Mouse (Mus musculus) MEL (cell line): Measurements from ENCODE around the gene Gpcpd1. TPM values are rescaled to one million over a fixed set of nuclear protein-coding genes. Genes with fewer than 3 reads are reported as not detected.

Source experiments
- DNase-seq: peaks from one replicate; pipeline ENCODE4 v3.0.0; 2011; ENCODE audit warnings: low read depth, low spot score
- H3K27ac ChIP-seq: 2 replicates; pipeline ENCODE4 v1.5.1; 2012; ENCODE audit warnings: low read depth, mild to moderate bottlenecking, control low read depth, low read length, moderate library complexity; ENCODE audit not compliant: control insufficient read depth
- H3K27me3 ChIP-seq, 2 experiments: fragments of 150-350 bp in 1 of 2; sonication (generic) in 1 of 2; 2 replicates each; pipeline ENCODE4 v1.6.1; 2012; ENCODE audit warnings: low read length in 2 of 2, mild to moderate bottlenecking in 2 of 2, improper control_type of control experiment in 1 of 2, moderate library complexity in 1 of 2; ENCODE audit not compliant: insufficient read depth in 2 of 2, control insufficient read depth in 1 of 2
- H3K36me3 ChIP-seq, 2 experiments: 2 replicates each; pipeline ENCODE4 v1.6.1; 2012 to 2014; ENCODE audit warnings: low read length in 2 of 2, improper control_type of control experiment in 1 of 2, inconsistent platforms in 1 of 2, mild to moderate bottlenecking in 1 of 2; ENCODE audit not compliant: insufficient read depth in 2 of 2, control insufficient read depth in 1 of 2
- H3K4me1 ChIP-seq, 2 experiments: fragments of 150-350 bp in 1 of 2; sonication (generic) in 1 of 2; 2 replicates each; pipeline ENCODE4 v1.6.1; 2012; ENCODE audit warnings: low read length in 2 of 2, improper control_type of control experiment in 1 of 2, mild to moderate bottlenecking in 1 of 2; ENCODE audit not compliant: insufficient read depth in 2 of 2, control insufficient read depth in 1 of 2
- H3K4me3 ChIP-seq, 2 experiments: fragments of 150-350 bp in 1 of 2; sonication (generic) in 1 of 2; 2 replicates each; pipeline ENCODE4 v1.5.1; 2012; ENCODE audit warnings: low read depth in 2 of 2, low read length in 2 of 2, mild to moderate bottlenecking in 2 of 2, moderate library complexity in 2 of 2, control low read depth in 1 of 2, improper control_type of control experiment in 1 of 2; ENCODE audit not compliant: control insufficient read depth in 1 of 2, insufficient read depth in 1 of 2
- H3K79me2 ChIP-seq: 2 replicates; pipeline ENCODE4 v1.6.1; 2012; ENCODE audit warnings: mild to moderate bottlenecking, low read length, moderate library complexity; ENCODE audit not compliant: control insufficient read depth, poor library complexity, insufficient read depth
- H3K9ac ChIP-seq: 2 replicates; pipeline ENCODE4 v1.6.1; 2012; ENCODE audit warnings: low read depth, mild to moderate bottlenecking, control low read depth, low read length, moderate library complexity; ENCODE audit not compliant: control insufficient read depth, poor library complexity, severe bottlenecking
- H3K9me3 ChIP-seq: fragments of 150-350 bp; sonication (generic); replicated peaks from 2 replicates; pipeline ENCODE4 v1.6.1; 2012; ENCODE audit warnings: mild to moderate bottlenecking, low read length, improper control_type of control experiment, moderate library complexity; ENCODE audit not compliant: insufficient read depth
- BHLHE40 ChIP-seq: IDR thresholded peaks from 2 replicates; pipeline ENCODE4 v1.6.1; 2012; ENCODE audit warnings: low read depth, mild to moderate bottlenecking, inconsistent platforms, low read length, improper control_type of control experiment, borderline replicate concordance
- CHD2 ChIP-seq: IDR thresholded peaks from 2 replicates; pipeline ENCODE4 v1.6.1; 2011; ENCODE audit warnings: low read length, improper control_type of control experiment
- CTCF ChIP-seq, 3 experiments: IDR thresholded peaks in 2 of 3; conservative IDR thresholded peaks in 1 of 3; 2 replicates each; pipeline ENCODE4 v1.5.1; 2011 to 2012; ENCODE audit warnings: low read length in 3 of 3, low read depth in 2 of 3, mild to moderate bottlenecking in 2 of 3, improper control_type of control experiment in 1 of 3, inconsistent platforms in 1 of 3, mixed read lengths in 1 of 3, moderate library complexity in 1 of 3; ENCODE audit not compliant: control insufficient read depth in 1 of 3, insufficient read depth in 1 of 3, poor library complexity in 1 of 3, severe bottlenecking in 1 of 3
- E2F4 ChIP-seq: IDR thresholded peaks from 2 replicates; pipeline ENCODE4 v1.6.1; 2011; ENCODE audit warnings: low read depth, low read length, improper control_type of control experiment, borderline replicate concordance
- ELF1 ChIP-seq: IDR thresholded peaks from 2 replicates; pipeline ENCODE4 v1.6.1; 2014; ENCODE audit warnings: low read depth, mild to moderate bottlenecking, inconsistent platforms, low read length, improper control_type of control experiment, moderate library complexity
- ETS1 ChIP-seq: IDR thresholded peaks from 2 replicates; pipeline ENCODE4 v1.6.1; 2012; ENCODE audit warnings: low read depth, mild to moderate bottlenecking, inconsistent platforms, low read length, improper control_type of control experiment, moderate library complexity
- GATA1 ChIP-seq: IDR thresholded peaks from 2 replicates; pipeline ENCODE4 v1.6.1; 2011; ENCODE audit warnings: low read depth, low read length, improper control_type of control experiment
- HCFC1 ChIP-seq: IDR thresholded peaks from 2 replicates; pipeline ENCODE4 v1.6.1; 2012; ENCODE audit warnings: low read depth, mild to moderate bottlenecking, inconsistent platforms, low read length, improper control_type of control experiment, moderate library complexity
- JUND ChIP-seq: IDR thresholded peaks from 2 replicates; pipeline ENCODE4 v1.6.1; 2011; ENCODE audit warnings: low read depth, mild to moderate bottlenecking, improper control_type of control experiment, low read length
- MAFK ChIP-seq: IDR thresholded peaks from 2 replicates; pipeline ENCODE4 v1.6.1; 2011; ENCODE audit warnings: low read depth, mild to moderate bottlenecking, low read length, improper control_type of control experiment, borderline replicate concordance
- MAX ChIP-seq: IDR thresholded peaks from 2 replicates; pipeline ENCODE4 v1.6.1; 2011; ENCODE audit warnings: low read length, improper control_type of control experiment
- MAZ ChIP-seq: IDR thresholded peaks from 2 replicates; pipeline ENCODE4 v1.6.1; 2012; ENCODE audit warnings: low read depth, mild to moderate bottlenecking, inconsistent platforms, low read length, improper control_type of control experiment
- MXI1 ChIP-seq: IDR thresholded peaks from 2 replicates; pipeline ENCODE4 v1.6.1; 2011; ENCODE audit warnings: mild to moderate bottlenecking, low read depth, low read length, improper control_type of control experiment
- MYB ChIP-seq: IDR thresholded peaks from 2 replicates; pipeline ENCODE4 v1.6.1; 2011; ENCODE audit warnings: mild to moderate bottlenecking, low read depth, low read length, improper control_type of control experiment
- MYC ChIP-seq: IDR thresholded peaks from 2 replicates; pipeline ENCODE4 v1.6.1; 2011; ENCODE audit warnings: low read depth, mild to moderate bottlenecking, low read length, improper control_type of control experiment, moderate library complexity
- NELFE ChIP-seq: IDR thresholded peaks from 2 replicates; pipeline ENCODE4 v1.6.1; 2011; ENCODE audit warnings: low read depth, low read length, improper control_type of control experiment
- NRF1 ChIP-seq: IDR thresholded peaks from 2 replicates; pipeline ENCODE4 v1.6.1; 2014; ENCODE audit warnings: low read depth, mild to moderate bottlenecking, inconsistent platforms, low read length, improper control_type of control experiment, moderate library complexity; ENCODE audit not compliant: poor library complexity, insufficient read depth, severe bottlenecking
- POLR2A ChIP-seq, 2 experiments: IDR thresholded peaks; 2 replicates each; pipeline ENCODE4 v1.6.1; 2011 to 2012; ENCODE audit warnings: low read length in 2 of 2, mild to moderate bottlenecking in 2 of 2, control low read depth in 1 of 2, improper control_type of control experiment in 1 of 2, low read depth in 1 of 2, moderate library complexity in 1 of 2; ENCODE audit not compliant: control insufficient read depth in 1 of 2, insufficient read depth in 1 of 2, poor library complexity in 1 of 2
- POLR2AphosphoS2 ChIP-seq: IDR thresholded peaks from 2 replicates; pipeline ENCODE4 v1.6.1; 2011; ENCODE audit warnings: low read length, improper control_type of control experiment
- POLR2AphosphoS5 ChIP-seq: IDR thresholded peaks from 2 replicates; pipeline ENCODE4 v1.6.1; 2012; ENCODE audit warnings: low read depth, borderline replicate concordance, mild to moderate bottlenecking, inconsistent platforms, low read length, moderate library complexity, mixed read lengths
- RAD21 ChIP-seq: IDR thresholded peaks from 2 replicates; pipeline ENCODE4 v1.6.1; 2011; ENCODE audit warnings: mild to moderate bottlenecking, low read depth, low read length, improper control_type of control experiment
- RCOR1 ChIP-seq: IDR thresholded peaks from 2 replicates; pipeline ENCODE4 v1.6.1; 2012; ENCODE audit warnings: low read depth, mild to moderate bottlenecking, inconsistent platforms, low read length, improper control_type of control experiment
- SIN3A ChIP-seq: IDR thresholded peaks from 2 replicates; pipeline ENCODE4 v1.6.1; 2012; ENCODE audit warnings: low read length, improper control_type of control experiment, inconsistent platforms
- TAL1 ChIP-seq: IDR thresholded peaks from 2 replicates; pipeline ENCODE4 v1.6.1; 2012; ENCODE audit warnings: mild to moderate bottlenecking, inconsistent platforms, low read length, moderate library complexity, mixed read lengths
- TCF12 ChIP-seq: IDR thresholded peaks from 2 replicates; pipeline ENCODE4 v1.6.1; 2014; ENCODE audit warnings: low read depth, mild to moderate bottlenecking, inconsistent platforms, low read length, improper control_type of control experiment, moderate library complexity
- USF2 ChIP-seq, 2 experiments: IDR thresholded peaks; 2 replicates each; pipeline ENCODE4 v1.6.1; 2011 to 2012; ENCODE audit warnings: improper control_type of control experiment in 2 of 2, low read length in 2 of 2, borderline replicate concordance in 1 of 2, inconsistent platforms in 1 of 2, low read depth in 1 of 2, mild to moderate bottlenecking in 1 of 2; ENCODE audit not compliant: insufficient read depth in 1 of 2
- ZC3H11A ChIP-seq: IDR thresholded peaks from 2 replicates; pipeline ENCODE4 v1.6.1; 2012; ENCODE audit warnings: low read depth, mild to moderate bottlenecking, inconsistent platforms, low read length, improper control_type of control experiment
- ZKSCAN1 ChIP-seq: IDR thresholded peaks from 2 replicates; pipeline ENCODE4 v1.6.1; 2012; ENCODE audit warnings: low read depth, mild to moderate bottlenecking, inconsistent platforms, low read length, improper control_type of control experiment, moderate library complexity
- ZMIZ1 ChIP-seq: IDR thresholded peaks from 2 replicates; pipeline ENCODE4 v1.6.1; 2012; ENCODE audit warnings: low read depth, mild to moderate bottlenecking, inconsistent platforms, low read length, improper control_type of control experiment, moderate library complexity
- ZNF384 ChIP-seq: IDR thresholded peaks from 2 replicates; pipeline ENCODE4 v1.6.1; 2012; ENCODE audit warnings: low read depth, mild to moderate bottlenecking, inconsistent platforms, low read length, improper control_type of control experiment
- polyA plus RNA-seq, 2 experiments: library from polyadenylated mRNA; stranded (reverse) in 1 of 2; unstranded in 1 of 2; fragments of >175 nt in 1 of 2; fragments of >200 nt in 1 of 2; gene quantifications; 2 replicates each; pipeline versions ENCODE4 v1.2.1 to v1.2.4; 2012; ENCODE audit warnings: low replicate concordance in 2 of 2, low read depth in 1 of 2; ENCODE audit not compliant: insufficient read length in 2 of 2, insufficient read depth in 1 of 2, missing spikeins in 1 of 2
- total RNA-seq: library from RNA; depleted of rRNA; stranded (reverse); fragments of 300-350 nt; gene quantifications from 2 replicates; pipeline ENCODE4 v1.2.3, GENCODE M21; 2012

Gene Gpcpd1
- total and polyA plus RNA-seq, 3 experiments, result 2.9 to 4.5 TPM; not detected in 1

- H3K9me3 ChIP-seq, result no peaks in the 10 kb centered on the region
- H3K9ac ChIP-seq, result no peak overlapping the region
- H3K27ac ChIP-seq, result no peak overlapping the region
- 0 out of 4 replicates have a peak, but pooled peaks cover 0 to 1% of the 10 kb centered on the region in 2 experiments for H3K27me3 ChIP-seq
- TF ChIP-seq POLR2A (IDR thresholded peaks at IDR 0.05; ENCODE audit: control insufficient read depth in 1 of 2, insufficient read depth in 1 of 2, low read depth in 1 of 2, low read length in 2 of 2, poor library complexity in 1 of 2), result no peak
- TF ChIP-seq NELFE, result no peak
- no peak for TF ChIP-seq MAFK
- TF ChIP-seq POLR2AphosphoS5, result no peak
- no peak for TF ChIP-seq ZKSCAN1
- no peak for TF ChIP-seq CTCF (IDR thresholded peaks at IDR 0.05 in 2 of 3, conservative IDR thresholded peaks at IDR 0.05 in 1 of 3; ENCODE audit: control insufficient read depth in 1 of 3, insufficient read depth in 1 of 3, low read depth in 2 of 3, low read length in 3 of 3, poor library complexity in 1 of 3, severe bottlenecking in 1 of 3)
- TF ChIP-seq MAZ, result no peak
- TF ChIP-seq RCOR1, result no peak
- no peak for TF ChIP-seq MYC
- no peak for TF ChIP-seq TAL1
- no peak for TF ChIP-seq POLR2AphosphoS2
- no peak for TF ChIP-seq ETS1
- no peak for TF ChIP-seq ELF1
- TF ChIP-seq ZNF384, result no peak
- TF ChIP-seq TCF12, result no peak
- TF ChIP-seq JUND, result no peak
- TF ChIP-seq MAX, result no peak
- TF ChIP-seq CHD2, result no peak
- H3K4me3 ChIP-seq, result no peak overlapping the region
- 0 out of 4 replicates have a peak, but pooled peaks cover 0 to 2% of the 10 kb centered on the region in 2 experiments for H3K4me1 ChIP-seq
- no peaks in the 10 kb centered on the region for H3K79me2 ChIP-seq
- H3K36me3 ChIP-seq, result peaks cover 0 to 15% of the 10 kb centered on the region in 2 experiments; a peak in 2 of 4 replicates
- DNase-seq, result no peak
Observed at GRCm38 (mm10) chr2:132584191-132584590, 3.3 kb downstream of the Gpcpd1 start.

GRCm38 (mm10) chr2:132583126-132583525 lies 4.4 kb downstream of the Gpcpd1 start:
- H3K9me3 ChIP-seq, result no peaks in the 10 kb centered on the region
- H3K27me3 ChIP-seq, result 0 out of 4 replicates have a peak, but pooled peaks cover 0 to 1% of the 10 kb centered on the region in 2 experiments
- no peaks in the 10 kb centered on the region for H3K79me2 ChIP-seq
- H3K4me1 ChIP-seq, result peaks cover 0 to 2% of the 10 kb centered on the region in 2 experiments; a peak in 1 of 4 replicates
- peaks cover 0 to 20% of the 10 kb centered on the region in 2 experiments; a peak in 2 of 4 replicates for H3K36me3 ChIP-seq
- H3K27ac ChIP-seq, result no peak overlapping the region
- DNase-seq, result no peak
- TF ChIP-seq POLR2AphosphoS2, result no peak
- TF ChIP-seq TAL1, result no peak
- no peak for TF ChIP-seq POLR2A (IDR thresholded peaks at IDR 0.05; ENCODE audit: control insufficient read depth in 1 of 2, insufficient read depth in 1 of 2, low read depth in 1 of 2, low read length in 2 of 2, poor library complexity in 1 of 2)
- TF ChIP-seq ETS1, result no peak
- no peak for TF ChIP-seq HCFC1
- TF ChIP-seq GATA1, result no peak
- no peak for TF ChIP-seq NELFE
- no peak for TF ChIP-seq BHLHE40
- TF ChIP-seq E2F4, result no peak
- TF ChIP-seq USF2 (IDR thresholded peaks at IDR 0.05; ENCODE audit: borderline replicate concordance in 1 of 2, insufficient read depth in 1 of 2, low read depth in 1 of 2, low read length in 2 of 2), result no peak
- no peak for TF ChIP-seq RAD21
- TF ChIP-seq MXI1, result no peak
- no peak for TF ChIP-seq ZC3H11A
- no peak for TF ChIP-seq MYB
- no peak for TF ChIP-seq SIN3A
- no peak for TF ChIP-seq NRF1
- TF ChIP-seq MAX, result no peak
- no peak for TF ChIP-seq ZMIZ1
- no peak for TF ChIP-seq ZKSCAN1
- TF ChIP-seq, all 39 proteins: peak for 0
- Histone ChIP-seq H3K9ac (no peak overlapping the region), H3K4me3 (no peak overlapping the region)
